Comparison of ENCODE assay signal across 9 mouse cellular contexts in the genomic region with DNA sequence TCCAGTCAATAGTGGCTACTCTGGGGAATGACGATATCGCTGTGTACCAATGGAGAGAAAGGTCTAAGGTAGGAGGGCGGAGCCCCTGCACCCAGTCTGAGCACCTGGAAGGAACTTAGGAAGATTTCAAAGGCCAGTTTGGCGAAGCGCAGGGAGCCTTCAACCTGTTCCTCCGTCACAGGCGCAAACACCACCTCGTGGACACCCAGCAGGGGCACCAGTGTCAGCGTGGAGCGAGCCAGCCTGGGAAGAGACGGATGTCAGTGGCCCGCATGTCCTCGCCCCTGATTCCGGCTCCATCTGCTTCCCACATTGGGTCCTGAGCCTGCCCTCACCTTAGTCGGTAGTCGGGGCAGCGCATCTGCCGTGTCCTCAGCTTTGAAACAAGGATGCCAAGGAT. TPM values are rescaled to one million over a fixed set of nuclear protein-coding genes. Genes with fewer than 3 reads are reported as not detected.
A peak's percentile ranks its signal among the peaks of the same experiment; 100 is the strongest.
DNase-seq lines count a peak whose midpoint lies in the region; ATAC-seq and TF ChIP-seq lines count a peak whose summit lies in the region.
"Had no signal": no experiment of that assay in that cellular context is flagged by ENCODE, and none has a peak within 500 bp of the region (broad histone marks: within the 10 kb centered on the region; RNA-seq: fewer than 3 reads in every experiment).

No protein-coding gene starts in this region.

- peak overlapping the region; percentile 57 for H3K4me2 ChIP-seq in lung, postnatal 0 days (replicated peaks; ENCODE audit: low read depth, low read length)
- peak overlapping the region; percentile 58 for H3K4me2 ChIP-seq in forebrain, embryonic 15.5 days (replicated peaks)
- peak overlapping the region; percentile 74 for H3K4me2 ChIP-seq in stomach, embryonic 14.5 days (replicated peaks; ENCODE audit: low read depth, low read length)

- no peaks in the 10 kb centered on the region for H3K9me3 ChIP-seq in lung, postnatal 0 days (ENCODE audit: low read length)
- no peaks in the 10 kb centered on the region for H3K9me3 ChIP-seq in forebrain, embryonic 15.5 days
- no peaks in the 10 kb centered on the region for H3K9me3 ChIP-seq in limb, embryonic 10.5 days (replicated peaks)
- H3K9me3 ChIP-seq in stomach, embryonic 14.5 days (ENCODE audit: control insufficient read depth, low read depth, low read length) = no peaks in the 10 kb centered on the region

- H3K27ac ChIP-seq in lung, postnatal 0 days (ENCODE audit: low read length) = no peak overlapping the region
- 0 out of 2 replicates have a peak overlapping the region, but pooled peaks have one; percentile 90 for H3K27ac ChIP-seq in forebrain, embryonic 15.5 days (replicated peaks)
- H3K27ac ChIP-seq in limb, embryonic 10.5 days = no peak overlapping the region
- H3K27ac ChIP-seq in stomach, embryonic 14.5 days (ENCODE audit: low read length) = no peak overlapping the region
- H3K27ac ChIP-seq: macrophage had no signal

- TF ChIP-seq CTCF in lung, postnatal 0 days (IDR thresholded peaks at IDR 0.05) = no peak

- WGBS in lung, postnatal 0 days = 14% methylated on average over 18 of the region's 18 CpGs
- 14% methylated on average over 18 of the region's 18 CpGs for WGBS in forebrain, embryonic 15.5 days
- WGBS in limb, embryonic 10.5 days = 10% methylated on average over 18 of the region's 18 CpGs
- 12% methylated on average over 18 of the region's 18 CpGs for whole genome bisulfite sequencing in stomach, embryonic 14.5 days

- no peak overlapping the region for H3K9ac ChIP-seq in lung, postnatal 0 days (replicated peaks; ENCODE audit: low read depth)
- peak overlapping the region; percentile 27; the same call in 1 of the 2 replicates for H3K9ac ChIP-seq in forebrain, embryonic 15.5 days (replicated peaks)
- no peak overlapping the region for H3K9ac ChIP-seq in stomach, embryonic 14.5 days (replicated peaks; ENCODE audit: low read depth, low read length)

- peaks cover 7% of the 10 kb centered on the region; the same call in 1 of the 2 replicates for H3K27me3 ChIP-seq in lung, postnatal 0 days (replicated peaks; ENCODE audit: insufficient read depth, low read length)
- peaks cover 5% of the 10 kb centered on the region; the same call in 1 of the 2 replicates for H3K27me3 ChIP-seq in forebrain, embryonic 15.5 days
- H3K27me3 ChIP-seq in limb, embryonic 10.5 days (ENCODE audit: low read depth, poor library complexity, severe bottlenecking) = peaks cover 65% of the 10 kb centered on the region
- H3K27me3 ChIP-seq in stomach, embryonic 14.5 days (ENCODE audit: control insufficient read depth, insufficient read depth, low read length) = 0 out of 2 replicates have a peak, but pooled peaks cover 6% of the 10 kb centered on the region
- H3K27me3 ChIP-seq: Patski had no signal

- peaks cover 10% of the 10 kb centered on the region for H3K4me1 ChIP-seq in lung, postnatal 0 days (ENCODE audit: insufficient read depth, low read depth, low read length)
- H3K4me1 ChIP-seq in forebrain, embryonic 15.5 days = peaks cover 41% of the 10 kb centered on the region
- H3K4me1 ChIP-seq in limb, embryonic 10.5 days = peaks cover 39% of the 10 kb centered on the region
- H3K4me1 ChIP-seq in stomach, embryonic 14.5 days (ENCODE audit: control insufficient read depth, insufficient read depth, low read length) = peaks cover 18% of the 10 kb centered on the region

- no peak for DNase-seq in lung, postnatal 0 days (ENCODE audit: low spot score)
- DNase-seq in lung, postnatal 25 days (ENCODE audit: low spot score) = no peak
- DNase-seq in limb, embryonic 10.5 days (ENCODE audit: low spot score) = no peak
- no peak for DNase-seq in layer of hippocampus, adult 9-10 months (ENCODE audit: low spot score)
- no peak for DNase-seq in gastrocnemius, adult 18-20 months (ENCODE audit: low spot score)

- no peaks in the 10 kb centered on the region for H3K36me3 ChIP-seq in lung, postnatal 0 days (ENCODE audit: insufficient read depth, low read length)
- no peaks in the 10 kb centered on the region for H3K36me3 ChIP-seq in forebrain, embryonic 15.5 days
- peaks cover 16% of the 10 kb centered on the region for H3K36me3 ChIP-seq in limb, embryonic 10.5 days
- no peaks in the 10 kb centered on the region; the same call in 1 of the 2 replicates for H3K36me3 ChIP-seq in stomach, embryonic 14.5 days (ENCODE audit: control insufficient read depth, insufficient read depth, low read length)

- H3K4me3 ChIP-seq in lung, postnatal 0 days (ENCODE audit: low read depth, low read length) = no peak overlapping the region
- H3K4me3 ChIP-seq in forebrain, embryonic 15.5 days = peak overlapping the region; percentile 36; the same call in 1 of the 2 replicates
- peak overlapping the region; percentile 52; the same call in 1 of the 2 replicates for H3K4me3 ChIP-seq in limb, embryonic 10.5 days
- peak overlapping the region; percentile 37 for H3K4me3 ChIP-seq in stomach, embryonic 14.5 days (ENCODE audit: low read depth, low read length)

- TF ChIP-seq EP300 in lung, postnatal 0 days (IDR thresholded peaks at IDR 0.05) = no peak

- ATAC-seq in lung, postnatal 0 days = no peak
- ATAC-seq in forebrain, embryonic 15.5 days (replicated peaks) = no peak
- no peak for ATAC-seq in stomach, embryonic 14.5 days (ENCODE audit: insufficient number of reproducible peaks, insufficient read depth, low FRiP score, low read depth)
- ATAC-seq: Patski had no signal

RNA-seq across cellular contexts. Expression of a gene that starts 6.5 kb away (rescaled TPM):
- polyA plus RNA-seq in lung, postnatal 0 days (2015; fragmentation: Nextera tagmentation; extraction: Ambion mirVana) = 0.80 and 1.0 TPM in 2 replicates
- 18.1 and 20.0 TPM in 2 replicates for polyA plus RNA-seq in forebrain, embryonic 15.5 days (2015; fragmentation: Nextera tagmentation; extraction: Ambion mirVana)
- polyA plus RNA-seq in limb, embryonic 10.5 days (2016; fragmentation: Nextera tagmentation; extraction: Ambion mirVana) = 0.06 and 0.09 TPM in 2 replicates
- polyA plus RNA-seq in stomach, embryonic 14.5 days (2014; fragmentation: Nextera tagmentation; extraction: Ambion mirVana) = 1.1 and 1.9 TPM in 2 replicates
- not detected for total RNA-seq in gastrocnemius, adult 18-20 months (2021)
- polyA plus RNA-seq: macrophage had no signal

RNA-seq across cellular contexts. Expression of a gene that starts 9.9 kb away (rescaled TPM):
- polyA plus RNA-seq in lung, postnatal 0 days (2015; fragmentation: Nextera tagmentation; extraction: Ambion mirVana) = 63.2 and 65.2 TPM in 2 replicates
- 135 and 143 TPM in 2 replicates for polyA plus RNA-seq in forebrain, embryonic 15.5 days (2015; fragmentation: Nextera tagmentation; extraction: Ambion mirVana)
- polyA plus RNA-seq in limb, embryonic 10.5 days (2016; fragmentation: Nextera tagmentation; extraction: Ambion mirVana) = 176 and 199 TPM in 2 replicates
- 143 and 161 TPM in 2 replicates for polyA plus RNA-seq in stomach, embryonic 14.5 days (2014; fragmentation: Nextera tagmentation; extraction: Ambion mirVana)
- total RNA-seq in gastrocnemius, adult 18-20 months (2021) = 10 to 100 TPM; 50.5 to 55.4 TPM

RNA-seq across cellular contexts. Expression of a gene that starts 10.3 kb away (rescaled TPM):
- polyA plus RNA-seq in lung, postnatal 0 days (2015; fragmentation: Nextera tagmentation; extraction: Ambion mirVana) = 14.1 and 14.5 TPM in 2 replicates
- polyA plus RNA-seq in forebrain, embryonic 15.5 days (2015; fragmentation: Nextera tagmentation; extraction: Ambion mirVana) = 18.7 and 19.4 TPM in 2 replicates
- 12.5 and 14.4 TPM in 2 replicates for polyA plus RNA-seq in limb, embryonic 10.5 days (2016; fragmentation: Nextera tagmentation; extraction: Ambion mirVana)
- 10.9 and 11.3 TPM in 2 replicates for polyA plus RNA-seq in stomach, embryonic 14.5 days (2014; fragmentation: Nextera tagmentation; extraction: Ambion mirVana)
- total RNA-seq in gastrocnemius, adult 18-20 months (2021) = 1 to 10 TPM; 1.9 to 2.0 TPM

RNA-seq across cellular contexts. Expression of a gene that starts 16.8 kb away (rescaled TPM):
- polyA plus RNA-seq in lung, postnatal 0 days (2015; fragmentation: Nextera tagmentation; extraction: Ambion mirVana) = 17.9 and 21.7 TPM in 2 replicates
- polyA plus RNA-seq in forebrain, embryonic 15.5 days (2015; fragmentation: Nextera tagmentation; extraction: Ambion mirVana) = 8.2 and 12.5 TPM in 2 replicates
- 3.2 and 6.4 TPM in 2 replicates for polyA plus RNA-seq in limb, embryonic 10.5 days (2016; fragmentation: Nextera tagmentation; extraction: Ambion mirVana)
- 4.1 and 4.8 TPM in 2 replicates for polyA plus RNA-seq in stomach, embryonic 14.5 days (2014; fragmentation: Nextera tagmentation; extraction: Ambion mirVana)
- 10 to 100 TPM; 13.9 to 15.0 TPM for total RNA-seq in gastrocnemius, adult 18-20 months (2021)

RNA-seq across cellular contexts. Expression of a gene that starts 39.8 kb away (rescaled TPM):
- polyA plus RNA-seq in lung, postnatal 0 days (2015; fragmentation: Nextera tagmentation; extraction: Ambion mirVana) = 9.9 and 10.1 TPM in 2 replicates
- 23.4 and 25.4 TPM in 2 replicates for polyA plus RNA-seq in forebrain, embryonic 15.5 days (2015; fragmentation: Nextera tagmentation; extraction: Ambion mirVana)
- 15.2 and 19.6 TPM in 2 replicates for polyA plus RNA-seq in limb, embryonic 10.5 days (2016; fragmentation: Nextera tagmentation; extraction: Ambion mirVana)
- 9.1 and 9.5 TPM in 2 replicates for polyA plus RNA-seq in stomach, embryonic 14.5 days (2014; fragmentation: Nextera tagmentation; extraction: Ambion mirVana)
- 1 to 10 TPM; 2.2 to 2.6 TPM for total RNA-seq in gastrocnemius, adult 18-20 months (2021)
